Mouse (Mus musculus): Measurements from ENCODE around the gene Gm27021. TPM values are rescaled to one million over a fixed set of nuclear protein-coding genes. Genes with fewer than 3 reads are reported as not detected.
A peak's percentile ranks its signal among the peaks of the same experiment; 100 is the strongest.

Gm27021 gene
- total RNA-seq, 4 experiments from 2014 or later, result not detected

DNA sequence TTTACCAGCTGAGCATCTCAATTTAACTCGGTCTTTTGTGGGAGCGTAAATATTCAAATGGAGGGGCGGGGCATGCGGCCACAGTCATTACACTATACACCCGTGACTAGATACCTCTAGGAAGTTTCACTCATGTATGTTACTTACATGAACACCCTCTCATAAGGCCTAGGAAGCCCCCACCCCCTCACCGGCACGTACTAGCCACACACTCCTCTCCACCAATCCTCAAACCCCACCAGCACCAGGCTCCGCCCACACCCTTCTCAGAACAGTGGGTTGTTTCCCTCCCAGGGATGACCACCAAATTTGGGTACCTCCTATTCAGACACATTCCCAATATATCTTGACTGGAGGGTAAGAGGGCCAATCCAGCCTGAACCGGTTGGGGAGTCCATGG, 60.4 kb downstream of the Gm27021 start:
- no peak for DNase-seq (ENCODE audit: low spot score)

GRCm38 (mm10) chr8:120602672-120603071, 65.2 kb downstream of the Gm27021 start:
- DNase-seq (ENCODE audit: low spot score), result no peak

DNA sequence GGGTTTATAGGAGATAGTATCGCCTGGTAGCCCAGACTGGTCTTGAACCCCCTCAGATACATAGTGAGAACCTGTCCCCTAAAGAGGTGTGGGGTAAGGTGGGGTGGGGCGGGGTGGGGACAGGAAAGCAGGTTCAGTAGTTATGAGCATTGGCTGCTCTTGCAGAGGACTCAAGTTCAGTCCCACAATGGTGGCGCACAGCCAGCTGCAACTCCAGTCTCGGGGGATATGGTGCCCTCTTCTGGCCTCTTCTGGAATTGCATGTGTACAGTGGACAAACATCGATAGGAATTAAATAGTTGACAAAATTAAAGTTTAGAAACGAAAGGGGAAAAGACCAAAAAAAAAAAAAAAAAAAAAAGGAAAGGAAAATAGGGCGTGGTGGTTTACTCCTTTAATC, 68.4 kb downstream of the Gm27021 start:
- peak; percentile 86 for DNase-seq (ENCODE audit: low spot score)

- DNase-seq (ENCODE audit: low spot score), result peak; percentile 35
These were observed 69.3 kb downstream of the Gm27021 start for GRCm38 (mm10) chr8:120598579-120598978.

DNA sequence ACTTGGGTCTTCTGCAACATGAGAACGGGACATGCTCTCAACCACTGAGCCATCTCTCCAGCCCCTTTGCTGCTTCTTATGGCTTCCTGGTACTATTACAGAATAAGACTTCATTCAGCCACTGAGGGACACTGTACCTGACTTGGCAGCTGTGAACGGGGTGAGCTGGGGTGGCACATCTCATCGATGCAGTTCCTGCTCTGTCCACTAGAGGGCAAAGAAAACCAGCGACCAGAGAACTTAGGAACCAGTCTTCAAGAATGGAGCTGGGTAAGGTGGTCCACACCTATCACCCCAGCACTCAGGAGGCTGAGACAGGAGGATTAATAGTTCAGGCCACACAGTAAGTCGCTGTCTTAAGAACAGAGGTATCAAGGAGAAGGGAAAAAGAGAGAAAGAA, 71.9 kb downstream of the Gm27021 start:
- peak; percentile 40 for DNase-seq (ENCODE audit: low spot score)

GRCm38 (mm10) chr8:120594571-120594970, 73.3 kb downstream of the Gm27021 start:
- DNase-seq (ENCODE audit: low spot score), result no peak

GRCm38 (mm10) chr8:120591587-120592292, 76.1 kb downstream of the Gm27021 start:
- no peak for DNase-seq (ENCODE audit: low spot score)

DNA sequence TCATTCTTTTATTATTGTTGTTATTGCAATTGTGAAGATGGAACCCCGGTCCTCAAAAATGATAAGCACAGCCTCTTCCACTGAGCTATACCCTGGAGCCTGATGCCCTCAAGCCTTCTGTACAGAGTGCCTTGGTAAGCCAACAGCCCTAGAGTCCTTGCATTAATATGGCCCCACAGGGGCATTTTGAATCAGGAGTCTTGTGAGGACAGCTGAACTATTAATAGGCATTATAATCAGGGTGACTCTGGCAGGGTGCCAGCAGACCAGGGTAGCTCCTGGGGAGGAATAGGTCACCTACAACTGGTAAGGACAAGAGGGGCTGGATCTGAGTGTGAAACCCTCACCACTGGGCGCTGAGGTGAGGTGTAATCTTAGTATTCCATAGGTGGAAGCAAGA, 78.0 kb downstream of the Gm27021 start:
- DNase-seq (ENCODE audit: low spot score), result peak; percentile 37

DNA sequence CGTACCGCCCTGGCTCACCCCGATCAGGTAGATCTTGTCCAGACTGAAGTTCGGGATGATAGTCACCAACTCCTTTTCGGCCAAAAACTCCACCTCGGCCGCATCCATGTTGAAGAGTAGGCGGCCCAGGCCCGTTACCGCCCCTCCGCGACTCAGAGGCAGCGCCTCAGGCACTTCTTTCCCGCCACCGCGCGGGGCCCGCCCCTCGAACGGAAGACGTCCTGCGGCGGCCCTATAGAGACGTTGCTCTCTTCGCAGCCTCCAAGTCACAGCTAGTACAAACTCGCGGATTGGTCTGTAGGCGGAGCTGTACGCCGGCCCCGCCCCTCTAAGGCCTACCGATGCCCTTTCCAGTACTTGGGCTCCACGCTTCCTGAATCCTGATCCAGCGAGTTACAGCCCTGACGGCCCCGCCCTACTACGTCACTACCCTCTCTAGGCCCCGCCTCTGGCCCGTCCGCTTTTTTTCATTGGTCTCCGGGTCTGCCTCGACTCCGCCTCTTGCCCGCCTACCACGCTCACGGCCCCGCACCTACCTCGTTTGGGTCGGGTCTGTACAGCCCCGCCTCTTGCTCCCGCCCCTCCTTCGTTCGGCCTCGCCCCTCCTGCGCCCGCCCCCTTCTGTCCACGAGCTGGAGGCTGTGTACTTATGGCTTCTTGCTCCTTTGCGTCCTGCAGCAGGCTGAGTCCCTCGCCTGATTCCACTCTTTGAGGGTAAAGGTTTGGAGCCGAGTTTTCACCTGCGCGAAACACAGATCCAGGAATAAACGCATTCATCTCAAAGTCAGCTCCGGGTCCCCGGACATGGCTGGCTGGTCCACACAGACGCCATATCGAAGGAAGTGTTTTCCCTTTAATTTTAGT, 78.7 kb downstream of the Gm27021 start, which contains the start of gene Gins2:
Gins2 (minus strand) TSS at position 397 of the 864 bp plus-strand sequence.
- DNase-seq (ENCODE audit: low spot score), result peak; percentile 100

DNA sequence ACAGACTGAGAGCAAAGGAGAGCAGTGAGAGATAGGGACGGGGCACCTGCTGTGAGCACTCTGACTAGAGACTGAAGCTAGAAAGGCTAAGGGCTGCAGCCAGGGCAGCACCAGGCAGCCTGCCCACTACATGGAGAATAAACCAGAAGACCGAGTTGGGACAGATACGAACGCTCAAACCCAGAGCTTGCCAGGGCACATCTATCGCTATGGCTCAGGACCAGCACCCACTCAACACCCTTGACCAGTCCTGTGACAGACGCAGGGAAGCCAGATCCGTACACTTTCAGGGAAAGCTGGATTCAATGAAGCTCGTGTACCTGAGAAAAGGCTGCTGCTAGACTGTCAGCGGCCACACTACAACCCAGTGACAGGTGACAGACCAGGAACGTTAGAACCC, 82.4 kb downstream of the Gm27021 start:
- DNase-seq (ENCODE audit: low spot score), result peak; percentile 54

DNA sequence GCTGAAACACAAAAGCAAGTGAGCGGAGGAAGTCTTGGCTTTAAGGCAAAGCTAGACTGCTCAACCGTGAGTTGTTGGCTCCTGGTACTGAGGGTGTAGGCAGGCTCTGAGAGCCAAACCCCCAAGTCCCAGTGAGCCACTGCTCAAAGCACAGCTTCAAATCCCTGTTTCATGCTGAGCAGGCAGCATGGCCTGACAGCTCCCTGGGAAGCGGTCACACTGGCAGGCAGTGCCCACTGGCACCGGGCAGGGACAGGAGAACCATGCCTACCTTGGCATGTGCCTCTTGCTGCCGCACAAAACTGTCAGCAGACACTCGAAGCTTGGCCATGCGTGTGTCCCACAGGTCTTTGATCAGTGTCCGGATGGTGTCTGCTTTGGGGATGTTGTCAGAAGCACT, 86.1 kb downstream of the Gm27021 start:
- DNase-seq (ENCODE audit: low spot score), result peak; percentile 57

GRCm38 (mm10) chr8:120581329-120581728, 86.5 kb downstream of the Gm27021 start:
- DNase-seq (ENCODE audit: low spot score), result no peak

DNA sequence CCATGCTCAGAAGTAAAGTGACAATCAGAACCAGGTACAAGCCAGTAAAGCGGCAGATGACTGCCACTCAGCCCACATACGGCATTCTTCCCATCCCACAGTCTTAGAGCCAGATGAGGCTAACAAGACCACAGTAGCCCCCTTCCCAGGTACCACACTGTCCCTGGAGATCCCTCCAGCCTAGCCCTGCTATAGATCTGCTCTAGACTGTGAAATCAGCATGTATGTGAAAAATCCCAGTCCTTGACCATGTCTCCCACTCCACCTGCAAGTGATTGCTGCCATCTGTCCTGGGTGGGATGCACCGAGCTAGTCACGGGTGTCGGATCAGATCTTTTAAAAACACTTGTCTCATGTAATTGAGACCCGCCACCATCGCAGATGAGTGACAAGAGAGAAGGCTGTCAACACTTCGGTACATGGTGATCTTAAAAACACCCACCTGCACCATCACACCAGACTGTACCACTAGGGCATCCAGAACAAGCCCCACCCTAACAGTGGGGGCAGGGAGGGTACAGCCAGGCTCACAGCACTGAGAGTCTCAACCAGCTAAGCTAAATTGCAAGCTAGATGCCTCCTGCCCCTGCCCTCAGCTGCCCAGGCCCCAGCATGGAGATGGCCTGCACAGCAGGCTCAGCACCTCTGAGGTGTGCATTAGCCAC, 87.4 kb downstream of the Gm27021 start:
- no peak for DNase-seq (ENCODE audit: low spot score)

DNA sequence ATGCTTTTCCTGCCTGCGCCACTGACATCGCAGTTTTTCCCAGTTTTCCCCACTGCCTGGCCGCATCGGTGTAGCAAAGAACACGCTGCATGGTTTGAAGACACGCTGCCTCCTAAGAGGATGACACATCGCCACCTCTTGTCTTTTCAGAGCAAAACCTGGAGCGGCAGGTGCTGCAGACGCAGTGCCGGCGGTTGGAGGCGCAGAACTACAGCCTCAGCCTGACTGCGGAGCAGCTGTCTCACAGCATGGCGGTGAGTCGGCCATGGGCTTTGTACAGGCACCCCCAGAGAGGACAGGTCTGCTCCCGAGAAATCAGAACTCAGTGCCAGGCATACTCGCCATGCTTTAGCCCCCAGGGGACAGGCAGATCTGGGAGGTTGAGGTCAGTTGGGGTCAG, 90.1 kb downstream of the Gm27021 start:
- no peak for DNase-seq (ENCODE audit: low spot score)

- DNase-seq (ENCODE audit: low spot score), result no peak
These were observed 92.1 kb downstream of the Gm27021 start for GRCm38 (mm10) chr8:120575801-120576200.

- no peak for DNase-seq (ENCODE audit: low spot score)
These were observed 92.9 kb downstream of the Gm27021 start for GRCm38 (mm10) chr8:120574941-120575340.

- DNase-seq (ENCODE audit: low spot score), result no peak
These were observed 94.0 kb downstream of the Gm27021 start for GRCm38 (mm10) chr8:120573866-120574265.

- DNase-seq (ENCODE audit: low spot score), result no peak
These were observed 95.3 kb downstream of the Gm27021 start for GRCm38 (mm10) chr8:120572534-120572933.

GRCm38 (mm10) chr8:120571561-120571960, 96.3 kb downstream of the Gm27021 start:
- no peak for DNase-seq (ENCODE audit: low spot score)

- peak; percentile 64 for DNase-seq (ENCODE audit: low spot score)
These were observed 97.8 kb downstream of the Gm27021 start for GRCm38 (mm10) chr8:120569939-120570715.

- no peak for DNase-seq (ENCODE audit: low spot score)
These were observed 98.8 kb downstream of the Gm27021 start for GRCm38 (mm10) chr8:120569123-120569522.

Measured in heart, adult 8-10 months (tissue).